Mouse (Mus musculus) embryonic facial prominence, embryonic 10.5 days (tissue): ENCODE measurements around the gene Mast4. TPM values are rescaled to one million over a fixed set of nuclear protein-coding genes. Genes with fewer than 3 reads are reported as not detected.
A peak's percentile ranks its signal among the peaks of the same experiment; 100 is the strongest.

Source experiments
- DNase-seq: peaks from one replicate; pipeline ENCODE4 v3.0.0-alpha.2; 2017; ENCODE audit warnings: low spot score
- H3K27ac ChIP-seq: fragments of 300-500 bp; sonication (generic); replicated peaks from 2 replicates; pipeline ENCODE4 v1.5.1; 2016; ENCODE audit warnings: mild to moderate bottlenecking
- H3K27me3 ChIP-seq: fragments of 300-500 bp; sonication (generic); replicated peaks from 2 replicates; pipeline ENCODE4 v1.6.1; 2016; ENCODE audit warnings: low read depth, mild to moderate bottlenecking; ENCODE audit not compliant: poor library complexity, severe bottlenecking
- H3K36me3 ChIP-seq: fragments of 300-500 bp; sonication (generic); replicated peaks from 2 replicates; pipeline ENCODE4 v1.6.1; 2016; ENCODE audit warnings: mild to moderate bottlenecking, moderate library complexity
- H3K4me1 ChIP-seq: fragments of 300-500 bp; sonication (generic); 2 replicates; pipeline ENCODE4 v1.6.1; 2016
- H3K4me3 ChIP-seq: fragments of 300-500 bp; sonication (generic); 2 replicates; pipeline ENCODE4 v1.5.1; 2016; ENCODE audit warnings: mild to moderate bottlenecking, moderate library complexity
- H3K9me3 ChIP-seq: fragments of 300-500 bp; sonication (generic); 2 replicates; pipeline ENCODE4 v1.6.1; 2016; ENCODE audit warnings: mild to moderate bottlenecking
- WGBS: fragments of 180-500 bp; shearing (Covaris S2); methylation state at CpG from one replicate; pipeline ENCODE4 v1.1.7; 2016; 5-methylcytosine and 5-hydroxymethylcytosine counted together
- polyA plus RNA-seq: library from polyadenylated mRNA; unstranded; fragments of >200 nt; fragmentation: Nextera tagmentation; extraction: Ambion mirVana; gene quantifications from 2 replicates; pipeline ENCODE4 v1.2.1, GENCODE M21; 2016

Gene Mast4
- polyA plus RNA-seq, 1 experiment from 2014 or later = 23.0 TPM

- no peak overlapping the region for H3K27ac ChIP-seq
- H3K27me3 ChIP-seq = no peaks in the 10 kb centered on the region
- H3K4me1 ChIP-seq = no peaks in the 10 kb centered on the region
- no peak for DNase-seq
- 92% methylated on average over 3 of the region's 3 CpGs for WGBS
- H3K9me3 ChIP-seq = no peaks in the 10 kb centered on the region
- no peaks in the 10 kb centered on the region for H3K36me3 ChIP-seq
- no peak overlapping the region for H3K4me3 ChIP-seq
Measured at GRCm38 (mm10) chr13:102935788-102936187, 398.5 kb downstream of the Mast4 start.

- H3K27me3 ChIP-seq = no peaks in the 10 kb centered on the region
- DNase-seq = no peak
- no peaks in the 10 kb centered on the region for H3K4me1 ChIP-seq
- H3K4me3 ChIP-seq = no peak overlapping the region
- no peaks in the 10 kb centered on the region for H3K9me3 ChIP-seq
- no peak overlapping the region for H3K27ac ChIP-seq
- 92% methylated on average over 5 of the region's 5 CpGs for WGBS
- H3K36me3 ChIP-seq = no peaks in the 10 kb centered on the region
Measured at GRCm38 (mm10) chr13:102933702-102934101, 400.6 kb downstream of the Mast4 start.

GRCm38 (mm10) chr13:102932434-102932833 lies 401.9 kb downstream of the Mast4 start:
- 90% methylated on average over 9 of the region's 9 CpGs for WGBS
- Histone ChIP-seq H3K36me3 (no peaks in the 10 kb centered on the region), H3K27me3 (no peaks in the 10 kb centered on the region), H3K27ac (no peak overlapping the region), H3K4me3 (no peak overlapping the region), H3K9me3 (no peaks in the 10 kb centered on the region), H3K4me1 (peaks cover 2% of the 10 kb centered on the region)
- DNase-seq = no peak

- Histone ChIP-seq H3K27ac (no peak overlapping the region), H3K27me3 (no peaks in the 10 kb centered on the region), H3K36me3 (no peaks in the 10 kb centered on the region), H3K4me3 (no peak overlapping the region), H3K4me1 (peaks cover 5% of the 10 kb centered on the region), H3K9me3 (no peaks in the 10 kb centered on the region)
- 89% methylated on average over 1 of the region's 1 CpGs for WGBS
- no peak for DNase-seq
Measured at GRCm38 (mm10) chr13:102931951-102932350, 402.3 kb downstream of the Mast4 start.

GRCm38 (mm10) chr13:102925844-102926598 lies 408.3 kb downstream of the Mast4 start:
- WGBS = 81% methylated on average over 7 of the region's 7 CpGs
- Histone ChIP-seq H3K4me3 (no peak overlapping the region), H3K9me3 (no peaks in the 10 kb centered on the region), H3K27ac (no peak overlapping the region), H3K36me3 (no peaks in the 10 kb centered on the region), H3K27me3 (no peaks in the 10 kb centered on the region), H3K4me1 (peaks cover 5% of the 10 kb centered on the region)
- no peak for DNase-seq

- H3K9me3 ChIP-seq = no peaks in the 10 kb centered on the region
- no peak overlapping the region for H3K27ac ChIP-seq
- no peaks in the 10 kb centered on the region for H3K36me3 ChIP-seq
- H3K4me1 ChIP-seq = peaks cover 12% of the 10 kb centered on the region
- H3K27me3 ChIP-seq = no peaks in the 10 kb centered on the region
- 91% methylated on average over 7 of the region's 7 CpGs for WGBS
- no peak overlapping the region for H3K4me3 ChIP-seq
- no peak for DNase-seq
Measured at GRCm38 (mm10) chr13:102919741-102920140, 414.6 kb downstream of the Mast4 start.

GRCm38 (mm10) chr13:102918616-102919015 lies 415.7 kb downstream of the Mast4 start:
- Histone ChIP-seq H3K4me3 (no peak overlapping the region), H3K27me3 (no peaks in the 10 kb centered on the region), H3K9me3 (no peaks in the 10 kb centered on the region), H3K36me3 (no peaks in the 10 kb centered on the region), H3K27ac (no peak overlapping the region), H3K4me1 (peaks cover 12% of the 10 kb centered on the region)
- WGBS = 49% methylated on average over 4 of the region's 4 CpGs
- no peak for DNase-seq

GRCm38 (mm10) chr13:102915341-102915740 lies 419.0 kb downstream of the Mast4 start:
- Histone ChIP-seq H3K4me1 (peaks cover 19% of the 10 kb centered on the region), H3K9me3 (0 out of 2 replicates have a peak, but pooled peaks cover 4% of the 10 kb centered on the region), H3K36me3 (no peaks in the 10 kb centered on the region), H3K4me3 (no peak overlapping the region), H3K27ac (no peak overlapping the region), H3K27me3 (no peaks in the 10 kb centered on the region)
- 81% methylated on average over 1 of the region's 1 CpGs for WGBS
- DNase-seq = no peak

GRCm38 (mm10) chr13:102914800-102915199 lies 419.5 kb downstream of the Mast4 start:
- Histone ChIP-seq H3K4me3 (no peak overlapping the region), H3K27me3 (no peaks in the 10 kb centered on the region), H3K4me1 (peaks cover 19% of the 10 kb centered on the region), H3K27ac (no peak overlapping the region), H3K9me3 (0 out of 2 replicates have a peak, but pooled peaks cover 4% of the 10 kb centered on the region), H3K36me3 (no peaks in the 10 kb centered on the region)
- no peak for DNase-seq

GRCm38 (mm10) chr13:102913919-102914318 lies 420.4 kb downstream of the Mast4 start:
- no peak overlapping the region for H3K27ac ChIP-seq
- H3K4me1 ChIP-seq = peaks cover 19% of the 10 kb centered on the region
- no peaks in the 10 kb centered on the region for H3K36me3 ChIP-seq
- H3K27me3 ChIP-seq = no peaks in the 10 kb centered on the region
- DNase-seq = no peak
- WGBS = 91% methylated on average over 2 of the region's 2 CpGs
- H3K9me3 ChIP-seq = 0 out of 2 replicates have a peak, but pooled peaks cover 4% of the 10 kb centered on the region
- H3K4me3 ChIP-seq = no peak overlapping the region

GRCm38 (mm10) chr13:102912867-102913266 lies 421.4 kb downstream of the Mast4 start:
- H3K27ac ChIP-seq = no peak overlapping the region; the same call in 1 of the 2 replicates
- no peak for DNase-seq
- 0 out of 2 replicates have a peak, but pooled peaks cover 4% of the 10 kb centered on the region for H3K9me3 ChIP-seq
- no peaks in the 10 kb centered on the region for H3K27me3 ChIP-seq
- H3K4me3 ChIP-seq = no peak overlapping the region
- no peaks in the 10 kb centered on the region for H3K36me3 ChIP-seq
- peaks cover 15% of the 10 kb centered on the region for H3K4me1 ChIP-seq
- WGBS = 72% methylated on average over 12 of the region's 12 CpGs

GRCm38 (mm10) chr13:102909654-102910418 lies 424.5 kb downstream of the Mast4 start:
- Histone ChIP-seq H3K36me3 (no peaks in the 10 kb centered on the region), H3K27ac (no peak overlapping the region), H3K9me3 (0 out of 2 replicates have a peak, but pooled peaks cover 4% of the 10 kb centered on the region), H3K27me3 (no peaks in the 10 kb centered on the region), H3K4me3 (no peak overlapping the region), H3K4me1 (peaks cover 11% of the 10 kb centered on the region; the same call in 1 of the 2 replicates)
- DNase-seq = no peak
- 90% methylated on average over 5 of the region's 5 CpGs for WGBS

GRCm38 (mm10) chr13:102906661-102907009 lies 427.7 kb downstream of the Mast4 start:
- H3K36me3 ChIP-seq = no peaks in the 10 kb centered on the region; the same call in 1 of the 2 replicates
- no peak for DNase-seq
- peak overlapping the region; percentile 91 for H3K27ac ChIP-seq
- no peaks in the 10 kb centered on the region for H3K9me3 ChIP-seq
- peaks cover 23% of the 10 kb centered on the region for H3K4me1 ChIP-seq
- 8% methylated on average over 9 of the region's 9 CpGs for WGBS
- peak overlapping the region; percentile 77 for H3K4me3 ChIP-seq
- no peaks in the 10 kb centered on the region for H3K27me3 ChIP-seq
